Mouse (Mus musculus): ENCODE measurements around the gene Slc12a1.

- TF ChIP-seq POLR2A (IDR thresholded peaks at IDR 0.05; ENCODE audit: borderline replicate concordance, low read depth, low read length): no peak
- no peak for TF ChIP-seq CTCF (IDR thresholded peaks at IDR 0.05; ENCODE audit: low read depth, low read length)
Measured at GRCm38 (mm10) chr2:125259230-125260120, 107.2 kb downstream of the Slc12a1 start.

All from bone marrow macrophage, adult 2 months (primary cell).